Mouse (Mus musculus) spleen, postnatal 14 days (tissue): ENCODE measurements at regions not wholly inside any gene's neighbourhood (a gene's known extent, or its start where the extent isn't known, plus 50 kb on each side); places are given as distances from the start of the nearest gene placed in this dataset.

Experiments
- DNase-seq, 2 experiments: peaks; one replicate each; pipeline ENCODE4 v3.0.0; 2021 to 2022; ENCODE audit warnings: low spot score in 2 of 2

DNA sequence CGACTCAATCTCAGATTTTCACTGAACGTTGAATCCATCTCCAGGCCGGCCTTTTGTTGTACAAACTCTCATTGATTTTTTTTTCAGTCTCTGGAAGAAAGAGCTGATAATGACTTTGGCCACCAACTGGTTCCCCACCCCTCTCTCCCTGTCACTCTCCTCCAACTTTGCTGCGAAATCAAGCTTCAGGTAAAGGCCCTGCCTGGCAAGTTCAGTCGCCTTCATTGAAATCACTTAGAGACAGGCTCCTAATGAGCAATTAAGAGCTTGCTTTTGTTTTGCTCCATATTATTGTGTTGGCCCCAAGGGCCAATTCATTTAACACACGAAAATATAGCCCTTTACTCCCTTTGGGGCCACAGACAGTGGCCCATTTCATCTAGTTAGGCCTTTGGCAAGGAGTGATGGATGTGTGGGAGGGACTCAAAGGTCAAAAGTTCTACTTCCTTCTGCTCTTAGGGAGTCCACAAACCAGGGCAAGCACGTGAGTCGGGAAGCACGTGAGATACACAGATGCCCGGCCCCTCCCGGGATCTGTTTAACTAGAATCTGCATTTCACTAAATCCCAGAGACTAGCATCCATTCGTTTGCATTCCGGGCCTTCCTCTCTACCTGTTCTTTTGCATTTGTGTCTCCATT, 120.0 kb downstream of the Dact1 start:
- no peak for DNase-seq

DNA sequence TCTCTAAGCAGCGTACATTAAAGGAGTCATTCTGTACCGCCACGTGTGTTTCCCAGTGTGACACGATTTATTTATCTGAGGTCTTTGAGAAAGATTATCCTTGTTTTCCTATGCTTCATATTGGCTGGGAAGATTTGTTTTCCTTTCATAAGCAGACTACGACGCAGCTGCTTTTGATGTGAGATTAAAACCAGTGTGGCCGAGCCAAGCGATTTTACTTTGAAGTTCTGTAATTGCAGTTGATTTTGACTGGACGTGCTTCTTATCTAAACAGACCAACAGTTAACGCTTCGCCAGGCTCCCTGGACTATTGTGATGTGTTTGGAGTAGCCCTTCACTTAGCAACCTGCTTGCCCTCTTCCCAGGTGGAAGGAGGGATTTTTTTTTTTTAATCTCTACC, 120.6 kb downstream of the Dact1 start:
- no peak for DNase-seq

GRCm38 (mm10) chr12:71431116-71431515, 121.4 kb downstream of the Dact1 start:
- no peak for DNase-seq

DNA sequence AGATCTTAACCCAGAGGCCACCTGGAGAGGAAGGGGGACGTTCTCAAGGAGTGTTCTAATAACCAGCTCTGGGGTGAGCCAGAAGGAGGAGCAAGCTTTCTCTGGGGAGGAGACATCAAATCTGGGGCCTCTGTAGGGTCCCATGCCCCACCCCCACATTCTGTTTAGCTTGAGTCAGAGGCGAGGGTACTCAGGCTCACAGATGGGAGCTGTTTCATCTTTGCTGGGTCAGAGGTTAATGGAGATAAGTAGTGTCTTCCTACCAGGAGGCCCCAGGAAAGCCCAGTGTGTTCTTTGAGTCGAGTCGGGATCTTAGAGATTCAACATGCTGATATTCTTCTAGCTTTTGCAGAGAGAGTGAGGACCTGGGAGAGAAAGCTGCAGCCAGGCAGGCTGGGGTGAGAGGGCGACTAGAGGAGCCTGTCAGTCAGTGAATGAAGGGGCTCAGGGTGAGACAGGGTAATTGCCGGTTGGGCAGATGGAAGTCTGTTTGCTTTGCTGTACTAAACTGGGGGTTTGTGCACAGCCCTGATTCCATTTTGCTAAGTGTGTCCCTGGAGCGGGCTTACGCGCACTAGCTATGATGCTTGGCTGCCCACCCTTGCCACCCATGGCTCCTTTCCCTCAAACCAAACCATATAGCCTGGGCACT, 124.0 kb downstream of the Dact1 start:
- DNase-seq, result no peak

- DNase-seq, result no peak
Observed at GRCm38 (mm10) chr12:71438254-71438653, 128.6 kb downstream of the Dact1 start.

DNA sequence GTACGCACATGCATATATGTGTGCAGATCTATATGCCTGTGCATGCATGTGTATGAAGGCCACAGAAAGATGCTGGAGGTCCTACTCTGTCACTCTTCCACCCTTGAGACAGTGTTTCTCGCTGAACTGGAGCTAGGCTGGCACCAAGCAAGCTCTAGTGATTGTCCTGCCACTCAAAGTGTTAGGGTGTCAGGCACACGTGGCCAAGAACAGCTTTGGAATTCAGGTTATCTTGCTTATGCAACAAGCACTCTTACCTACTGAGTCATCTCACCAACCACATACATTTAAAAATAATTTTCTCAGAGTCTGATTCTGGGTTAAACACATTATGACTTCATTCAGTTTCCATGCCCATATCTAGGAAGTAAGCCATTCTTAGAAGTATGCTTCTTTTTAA, 131.2 kb downstream of the Dact1 start:
- DNase-seq, result no peak

DNA sequence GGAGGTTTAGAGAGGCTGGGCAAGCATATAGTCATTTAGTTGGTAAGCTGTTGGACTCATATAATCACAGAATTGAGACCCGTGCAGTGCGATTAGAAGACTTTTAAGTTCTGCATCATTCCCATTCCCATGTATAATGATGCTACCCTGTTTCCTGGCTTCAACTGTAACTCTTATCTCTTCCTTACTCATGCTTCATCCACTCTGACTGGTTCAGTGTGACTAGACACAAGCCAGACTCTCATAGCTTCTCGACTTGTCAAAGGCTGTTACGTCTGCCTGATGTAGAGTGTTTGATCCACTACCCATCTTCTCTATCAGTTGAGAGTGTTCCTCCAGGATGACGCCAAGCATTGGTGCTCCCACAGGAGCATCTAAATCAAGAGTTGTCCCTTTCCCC, 131.6 kb downstream of the Dact1 start:
- no peak for DNase-seq

DNA sequence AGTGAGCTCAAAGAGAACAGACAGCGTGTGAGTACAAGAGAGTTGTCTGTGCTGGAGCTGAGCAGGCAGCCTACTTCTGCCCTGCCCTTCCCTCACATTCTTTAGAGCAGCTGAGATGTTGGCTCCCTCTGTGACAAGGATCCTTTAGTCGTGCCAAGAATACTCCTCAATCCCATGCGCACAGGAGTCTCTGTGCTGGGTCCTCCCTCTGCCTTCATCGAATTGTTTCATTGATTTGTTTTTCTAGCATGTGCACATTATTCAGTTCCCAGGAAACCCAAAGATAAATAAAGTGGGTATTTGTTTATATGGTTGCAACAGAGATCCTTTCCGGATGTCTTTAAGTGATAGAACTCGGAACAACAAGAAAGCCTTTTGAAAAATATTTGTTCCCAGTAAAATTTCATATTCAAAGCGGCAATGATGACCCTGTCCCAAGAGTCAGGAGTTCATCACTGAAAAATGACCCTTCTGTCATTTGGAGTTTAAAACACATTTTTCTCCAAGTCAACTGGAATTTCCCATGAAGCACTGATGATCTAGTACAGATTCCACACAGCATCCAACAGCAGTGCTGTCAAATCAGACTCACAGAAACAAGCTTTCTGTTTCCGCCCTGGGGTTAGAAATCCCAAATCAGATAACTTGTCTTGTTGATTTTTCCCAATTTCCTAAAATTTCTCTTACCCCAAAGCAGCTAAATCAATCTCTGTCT, 136.7 kb downstream of the Dact1 start:
- DNase-seq, result no peak

DNA sequence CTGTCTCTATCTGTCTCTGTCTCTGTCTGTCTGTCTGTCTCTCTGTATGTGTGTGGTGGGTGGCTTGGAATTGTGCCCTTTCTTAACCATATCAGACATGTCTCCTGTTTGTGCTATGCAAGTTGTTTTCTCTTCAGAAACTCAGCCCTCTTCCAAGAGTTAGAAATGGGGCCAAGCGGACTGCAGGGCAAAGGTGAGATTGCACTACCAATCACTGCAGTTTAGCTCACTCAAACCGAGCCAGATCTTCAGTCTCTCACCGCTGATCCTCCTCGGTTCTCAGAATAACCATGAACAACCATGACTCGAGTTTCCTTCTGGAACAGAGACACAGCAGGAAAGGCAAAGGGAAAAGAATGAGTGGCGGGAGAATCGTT, 137.2 kb downstream of the Dact1 start:
- no peak for DNase-seq

DNA sequence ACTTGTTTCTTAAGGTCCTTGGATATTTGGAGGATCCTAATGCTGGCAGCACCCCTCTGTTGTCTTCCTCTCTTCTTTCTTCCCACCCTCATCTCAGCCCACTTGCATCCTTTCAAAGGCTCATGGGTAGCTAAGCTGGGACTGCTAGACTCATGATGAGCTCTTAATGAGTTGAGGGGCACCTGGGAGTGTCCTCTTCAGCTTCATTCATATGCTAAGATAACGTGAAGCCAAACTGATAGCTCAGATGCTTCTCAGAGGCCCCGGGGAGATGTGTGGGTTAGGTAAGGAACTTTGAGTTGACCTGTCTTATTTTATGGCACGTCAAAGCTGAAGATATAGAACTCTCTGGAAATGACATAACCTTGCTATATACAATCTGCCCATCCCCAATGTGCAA, 139.3 kb downstream of the Dact1 start:
- no peak for DNase-seq

DNA sequence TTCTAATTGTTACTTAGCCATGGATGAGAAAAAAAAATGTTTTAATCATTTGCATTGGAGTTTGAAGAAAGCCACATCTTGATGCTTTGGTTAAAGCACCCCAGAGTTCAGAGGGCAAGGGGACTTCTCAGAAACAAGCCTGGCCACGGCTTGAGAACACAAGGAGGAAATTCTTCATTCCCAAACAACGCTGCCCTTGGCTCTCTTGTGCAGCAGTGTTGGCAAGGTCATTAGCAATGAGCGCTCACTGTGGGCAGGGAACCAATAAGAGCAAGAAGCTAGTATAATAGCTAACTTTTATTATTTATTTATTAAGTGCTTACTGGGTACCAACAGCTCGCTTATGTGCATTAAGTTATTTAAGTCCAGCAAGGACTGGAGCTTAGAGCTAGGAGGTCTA, 140.4 kb downstream of the Dact1 start:
- DNase-seq, result no peak

DNA sequence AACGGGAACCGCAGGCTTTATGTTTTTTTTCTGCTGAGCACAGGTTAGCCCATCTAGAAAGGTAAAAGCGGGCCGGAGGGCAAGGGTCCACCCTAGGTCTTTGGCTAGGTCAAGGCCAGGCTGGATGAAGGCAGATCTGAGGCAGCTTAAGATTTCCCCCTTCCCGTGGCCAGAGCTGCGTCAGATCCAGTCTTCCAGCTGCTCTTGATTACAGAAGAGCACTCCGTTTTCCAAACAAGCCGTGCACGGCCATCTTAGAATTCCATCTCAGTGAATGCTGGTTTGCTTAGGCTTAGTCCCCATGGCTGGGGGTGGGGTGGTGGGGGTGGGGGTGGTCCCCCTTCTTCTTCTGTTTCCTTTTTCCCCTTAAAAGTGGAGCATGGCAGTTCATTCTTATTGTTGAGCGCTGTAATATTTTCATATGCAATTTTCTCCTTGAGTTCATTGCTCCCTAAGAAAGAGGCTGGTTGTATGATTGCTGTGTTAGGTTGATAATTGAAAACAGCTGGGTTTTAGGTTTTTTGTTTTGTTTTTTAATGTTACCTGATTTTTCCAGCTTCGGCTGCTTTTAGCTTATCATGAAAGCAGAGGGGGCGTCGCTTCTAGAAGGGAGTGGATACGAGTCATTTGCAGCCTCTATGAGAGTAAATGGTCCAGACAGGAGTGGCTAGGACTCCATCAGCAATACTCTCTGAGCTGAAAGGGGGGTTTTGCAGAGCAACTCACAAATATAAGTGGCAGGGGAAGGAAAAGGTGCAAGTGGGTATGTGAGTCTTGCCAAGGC, 141.2 kb downstream of the Dact1 start:
- no peak for DNase-seq

DNA sequence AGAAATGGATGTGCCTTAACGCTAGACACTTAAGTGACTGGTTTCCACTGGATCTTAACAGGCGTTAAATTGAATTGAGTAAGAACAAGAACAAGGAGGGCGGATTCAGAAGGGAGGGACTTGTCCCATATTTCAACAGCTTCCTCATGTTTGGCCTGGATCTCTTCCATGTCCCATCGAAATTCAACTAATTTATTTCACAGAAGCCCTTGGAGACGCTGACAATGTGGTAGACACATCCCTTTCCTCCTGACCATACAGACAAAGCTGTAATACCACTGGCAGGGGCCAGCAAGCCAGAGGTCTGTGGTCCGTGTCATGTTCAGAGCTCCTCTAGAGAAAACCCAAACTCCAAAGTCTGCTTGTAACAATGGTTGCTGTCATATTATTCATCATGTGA, 147.2 kb downstream of the Dact1 start:
- DNase-seq, result no peak

DNA sequence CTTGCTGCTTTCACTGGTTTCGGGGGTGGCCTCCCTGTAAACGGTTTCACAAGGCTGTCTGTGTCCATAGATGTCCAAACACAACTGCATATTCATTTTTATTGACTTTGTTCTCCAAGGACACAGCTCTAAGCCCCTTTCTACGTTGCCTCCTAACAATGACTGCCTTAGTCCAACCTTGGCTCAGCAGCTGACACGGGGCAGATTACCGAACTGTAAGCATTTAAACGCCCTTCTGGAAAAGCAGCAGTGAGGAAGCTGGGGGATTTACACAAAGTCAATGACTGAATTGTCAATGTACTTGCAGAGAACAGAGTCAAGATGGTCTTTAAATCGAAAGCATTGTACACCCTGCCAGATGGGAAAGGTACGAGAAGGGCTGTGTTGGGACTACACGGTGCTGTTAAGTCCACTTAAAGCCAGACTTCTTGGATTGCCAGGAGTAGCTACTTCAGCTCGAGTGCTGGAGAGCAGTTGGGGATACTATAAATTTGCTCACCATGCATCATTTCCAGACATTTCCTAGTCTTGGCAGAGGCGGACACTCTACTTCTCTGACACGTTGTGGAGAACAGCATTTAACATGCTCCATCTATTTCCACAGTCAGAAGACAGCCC, 149.0 kb downstream of the Dact1 start:
- DNase-seq, result no peak

- no peak for DNase-seq
Observed at GRCm38 (mm10) chr12:71460643-71461042, 151.0 kb downstream of the Dact1 start.

- no peak for DNase-seq
Observed at GRCm38 (mm10) chr12:71467820-71468219, 158.1 kb downstream of the Dact1 start.

DNA sequence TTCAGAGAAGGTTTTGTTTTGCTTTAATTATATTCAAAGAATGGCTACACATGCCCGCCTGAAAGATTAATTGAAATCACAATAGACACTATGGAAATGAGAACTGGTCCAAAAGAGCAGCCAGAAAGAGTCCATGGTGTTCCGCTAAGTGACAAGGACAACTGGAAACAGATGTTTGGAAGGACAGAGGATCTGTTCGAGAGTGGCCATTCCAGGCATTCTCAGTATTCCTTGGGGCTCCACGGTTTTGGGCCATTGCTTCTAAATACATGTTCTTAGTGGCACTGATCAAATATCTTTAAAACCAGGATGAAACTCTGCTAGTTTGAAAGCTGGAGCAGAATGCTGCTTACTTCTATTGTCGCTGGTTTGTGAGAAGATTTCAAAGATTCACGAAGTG, 158.6 kb downstream of the Dact1 start:
- DNase-seq, result no peak

- no peak for DNase-seq
Observed at GRCm38 (mm10) chr12:71470983-71471715, 161.5 kb downstream of the Dact1 start.

DNA sequence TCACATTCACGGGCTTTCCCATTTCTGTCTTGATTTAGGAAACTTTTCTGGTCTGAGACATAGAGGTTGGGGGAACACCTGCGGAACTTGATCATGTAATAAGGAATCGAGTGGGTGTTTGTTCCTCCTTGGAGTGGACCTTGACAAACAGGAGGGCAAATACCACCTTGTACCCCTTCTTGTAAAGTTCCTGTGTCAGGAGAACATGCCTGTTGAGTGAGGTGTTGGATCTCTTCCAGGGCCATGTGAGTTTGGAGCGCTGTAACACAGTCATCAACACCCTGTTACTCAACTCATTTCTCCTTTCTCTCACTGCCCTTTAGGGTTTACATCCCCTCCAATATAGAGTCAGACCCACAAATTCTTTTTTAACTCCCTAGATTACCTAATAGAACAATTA, 162.0 kb downstream of the Dact1 start:
- no peak for DNase-seq

DNA sequence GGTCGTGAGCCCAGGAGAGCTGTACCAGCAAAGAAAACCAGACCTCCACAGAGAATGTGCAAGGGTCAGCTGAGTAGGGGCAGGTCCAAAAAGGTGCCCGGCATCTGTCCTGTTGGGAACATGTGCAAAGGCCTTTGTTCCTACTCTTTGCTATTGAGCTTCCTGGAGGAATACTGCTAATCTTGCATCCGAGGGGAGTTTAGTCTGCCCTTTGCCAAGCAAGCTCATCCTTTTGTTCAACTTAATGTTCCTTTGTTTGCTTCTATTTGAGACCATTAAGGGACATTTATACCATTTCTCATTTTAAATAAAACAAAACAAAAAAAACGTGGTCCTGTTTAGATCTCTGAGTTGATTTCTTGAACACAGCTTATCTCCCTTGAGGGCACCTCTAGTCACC, 166.6 kb downstream of the Dact1 start:
- DNase-seq, result no peak

DNA sequence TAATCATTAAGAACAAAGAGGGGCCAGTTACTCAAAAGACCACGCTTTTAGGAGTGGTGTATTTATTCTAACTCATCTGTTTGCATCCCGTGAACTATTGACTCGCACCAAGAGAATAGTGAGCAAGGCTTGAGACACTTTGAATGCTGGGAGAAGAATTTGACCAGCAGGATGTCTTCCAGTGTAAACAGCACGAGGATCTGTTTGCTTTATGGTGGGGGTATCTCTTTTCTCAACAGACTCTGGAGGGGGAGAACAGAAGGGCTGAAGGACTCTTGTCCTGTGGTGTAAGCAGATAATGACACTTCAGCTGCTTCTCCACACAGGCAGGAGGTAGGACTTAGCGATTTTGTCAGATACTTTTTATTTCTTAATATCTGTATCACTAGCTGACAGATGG, 168.0 kb downstream of the Dact1 start:
- no peak for DNase-seq
